Mouse (Mus musculus): ENCODE measurements around the gene Olfr222. TPM values are rescaled to one million over a fixed set of nuclear protein-coding genes. Genes with fewer than 3 reads are reported as not detected.
A peak's percentile ranks its signal among the peaks of the same experiment; 100 is the strongest.

Gene Olfr222
- total and polyA plus RNA-seq, 2 experiments from 2014 or later: not detected

DNA sequence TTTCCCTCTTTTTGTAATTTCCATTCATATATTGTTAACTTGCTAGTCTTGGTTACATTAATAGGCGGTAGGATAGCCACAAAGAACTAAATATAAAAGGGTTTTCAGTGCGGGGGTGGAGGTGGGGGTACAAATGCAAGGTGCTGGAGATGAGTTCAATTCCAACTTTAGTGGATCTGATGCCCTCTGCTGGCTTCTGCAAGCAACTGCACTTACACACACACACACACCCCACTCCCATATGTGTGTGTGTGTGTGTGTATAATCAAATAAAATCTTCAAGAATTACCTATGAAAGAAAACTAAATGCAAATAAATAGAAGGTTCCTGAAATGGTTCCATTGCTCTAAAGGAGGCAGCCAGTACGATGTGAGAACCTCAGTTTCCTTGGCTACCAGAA is 6.7 kb downstream of the Olfr222 start:
- Histone ChIP-seq H3K4me2 (ENCODE audit: low read depth) (no peak overlapping the region), H3K9ac (no peak overlapping the region), H3K9me3 (ENCODE audit: low read length) (no peaks in the 10 kb centered on the region), H3K27ac (ENCODE audit: low read depth, low read length) (no peak overlapping the region), H3K27me3 (ENCODE audit: insufficient read depth, low read length) (no peaks in the 10 kb centered on the region), H3K4me3 (ENCODE audit: low read depth, low read length) (no peak overlapping the region), H3K4me1 (ENCODE audit: insufficient read depth) (no peaks in the 10 kb centered on the region), H3K36me3 (ENCODE audit: insufficient read depth) (no peaks in the 10 kb centered on the region)
- 55% methylated on average over 3 of the region's 3 CpGs for WGBS
- DNase-seq: peak; percentile 11
- ATAC-seq: no peak
- peak; percentile 58 for TF ChIP-seq CTCF (IDR thresholded peaks at IDR 0.05; ENCODE audit: low read depth)

DNA sequence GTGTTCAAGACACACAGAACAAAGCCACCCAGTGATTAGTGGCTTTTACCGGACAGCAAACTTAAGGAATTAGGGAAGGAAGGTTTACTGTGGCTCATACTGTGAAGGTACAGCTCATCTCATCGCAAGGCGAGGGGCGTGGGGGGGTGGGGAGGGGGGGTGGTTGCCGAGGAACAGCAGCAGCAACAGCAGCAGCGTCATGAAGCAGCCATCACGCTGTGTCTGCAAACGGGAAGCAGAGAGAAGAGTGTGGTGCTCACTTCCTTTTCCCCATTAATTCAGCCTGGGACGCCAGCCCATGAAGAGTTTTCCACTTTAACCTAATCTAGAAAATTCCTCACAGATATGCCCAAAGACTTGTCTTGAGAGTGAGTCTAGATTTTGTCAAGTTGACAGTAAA is 13.2 kb downstream of the Olfr222 start:
- Histone ChIP-seq H3K27ac (ENCODE audit: low read depth, low read length) (no peak overlapping the region), H3K4me3 (ENCODE audit: low read depth, low read length) (no peak overlapping the region), H3K4me2 (ENCODE audit: low read depth) (no peak overlapping the region), H3K9me3 (ENCODE audit: low read length) (no peaks in the 10 kb centered on the region), H3K4me1 (ENCODE audit: insufficient read depth) (no peaks in the 10 kb centered on the region), H3K36me3 (ENCODE audit: insufficient read depth) (no peaks in the 10 kb centered on the region), H3K9ac (no peak overlapping the region), H3K27me3 (ENCODE audit: insufficient read depth, low read length) (no peaks in the 10 kb centered on the region)
- 69% methylated on average over 9 of the region's 9 CpGs for WGBS
- TF ChIP-seq CTCF (IDR thresholded peaks at IDR 0.05; ENCODE audit: low read depth): no peak
- no peak for DNase-seq
- no peak for ATAC-seq

DNA sequence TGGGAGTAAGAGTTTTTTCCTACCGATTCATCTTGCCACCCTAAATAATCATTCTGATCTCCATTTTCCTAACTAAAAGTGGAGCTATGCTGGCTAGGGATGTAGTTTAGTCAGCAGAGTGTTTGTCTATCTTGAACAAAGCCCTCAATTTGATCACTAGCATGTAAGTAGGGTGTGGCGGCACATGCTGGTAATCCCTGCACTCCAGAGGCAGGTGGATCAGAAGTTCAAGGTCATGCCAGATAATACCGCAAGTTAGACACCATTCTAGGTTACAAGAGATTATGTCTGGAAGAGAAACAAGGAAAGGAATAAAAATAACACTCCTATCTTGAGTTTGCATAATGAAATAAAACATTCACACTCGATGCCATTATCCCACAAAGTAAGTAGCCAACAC is 13.7 kb downstream of the Olfr222 start:
- no peak overlapping the region for H3K4me2 ChIP-seq (ENCODE audit: low read depth)
- H3K9ac ChIP-seq: no peak overlapping the region
- H3K4me3 ChIP-seq (ENCODE audit: low read depth, low read length): no peak overlapping the region
- no peak for DNase-seq
- H3K27ac ChIP-seq (ENCODE audit: low read depth, low read length): no peak overlapping the region
- H3K4me1 ChIP-seq (ENCODE audit: insufficient read depth): no peaks in the 10 kb centered on the region
- WGBS: 91% methylated on average over 4 of the region's 4 CpGs
- H3K9me3 ChIP-seq (ENCODE audit: low read length): no peaks in the 10 kb centered on the region
- H3K27me3 ChIP-seq (ENCODE audit: insufficient read depth, low read length): no peaks in the 10 kb centered on the region
- H3K36me3 ChIP-seq (ENCODE audit: insufficient read depth): no peaks in the 10 kb centered on the region
- no peak for TF ChIP-seq CTCF (IDR thresholded peaks at IDR 0.05; ENCODE audit: low read depth)
- no peak for ATAC-seq

DNA sequence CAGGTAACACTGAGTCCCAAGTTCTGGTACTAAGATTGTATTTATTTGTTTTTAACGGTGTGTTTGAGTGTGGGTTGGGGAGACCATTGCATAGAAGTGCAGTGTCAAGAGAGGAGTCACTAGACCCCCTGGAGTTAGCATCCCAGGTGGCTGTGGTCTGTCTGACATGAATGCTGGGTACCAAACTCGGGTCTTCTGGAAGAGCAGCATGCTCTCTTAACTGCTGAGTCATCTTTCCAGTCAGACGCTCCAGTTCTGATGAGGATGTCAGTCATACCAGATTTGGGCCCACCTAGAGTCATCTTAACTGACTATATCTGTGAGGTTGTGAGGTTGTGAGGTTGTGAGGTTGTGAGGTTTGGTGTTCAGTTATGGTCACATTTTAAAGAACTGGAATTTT is 15.1 kb downstream of the Olfr222 start:
- Histone ChIP-seq H3K27ac (ENCODE audit: low read depth, low read length) (no peak overlapping the region), H3K36me3 (ENCODE audit: insufficient read depth) (no peaks in the 10 kb centered on the region), H3K9ac (no peak overlapping the region), H3K4me2 (ENCODE audit: low read depth) (no peak overlapping the region), H3K9me3 (ENCODE audit: low read length) (no peaks in the 10 kb centered on the region), H3K27me3 (ENCODE audit: insufficient read depth, low read length) (no peaks in the 10 kb centered on the region), H3K4me3 (ENCODE audit: low read depth, low read length) (no peak overlapping the region), H3K4me1 (ENCODE audit: insufficient read depth) (no peaks in the 10 kb centered on the region)
- no peak for DNase-seq
- no peak for ATAC-seq
- 71% methylated on average over 3 of the region's 3 CpGs for WGBS
- TF ChIP-seq CTCF (IDR thresholded peaks at IDR 0.05; ENCODE audit: low read depth): no peak

DNA sequence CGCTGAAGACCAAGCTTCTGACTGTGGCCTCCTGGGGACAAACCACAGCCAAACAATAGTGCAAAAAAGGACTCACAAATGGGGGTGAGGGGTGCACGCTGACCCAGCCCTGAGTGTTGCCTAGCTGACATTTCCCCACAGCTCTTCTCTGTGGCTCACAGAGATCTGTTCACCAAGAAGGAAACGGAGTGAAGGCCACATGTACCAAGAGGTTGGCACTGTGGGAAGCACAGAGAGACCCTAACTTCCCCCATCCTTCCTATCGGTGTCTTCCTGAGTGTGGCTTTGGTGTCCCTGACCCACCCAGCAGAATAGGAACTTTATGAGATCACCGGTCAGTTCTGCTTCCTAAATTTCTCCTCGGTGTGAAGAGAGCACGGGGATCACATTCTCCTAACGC is 21.5 kb downstream of the Olfr222 start:
- 76% methylated on average over 8 of the region's 8 CpGs for WGBS
- Histone ChIP-seq H3K27ac (ENCODE audit: low read depth, low read length) (no peak overlapping the region), H3K4me3 (ENCODE audit: low read depth, low read length) (no peak overlapping the region), H3K36me3 (ENCODE audit: insufficient read depth) (no peaks in the 10 kb centered on the region), H3K9me3 (ENCODE audit: low read length) (no peaks in the 10 kb centered on the region), H3K4me1 (ENCODE audit: insufficient read depth) (no peaks in the 10 kb centered on the region), H3K27me3 (ENCODE audit: insufficient read depth, low read length) (no peaks in the 10 kb centered on the region), H3K9ac (no peak overlapping the region), H3K4me2 (ENCODE audit: low read depth) (no peak overlapping the region)
- DNase-seq (no peak), ATAC-seq (no peak)
- no peak for TF ChIP-seq CTCF (IDR thresholded peaks at IDR 0.05; ENCODE audit: low read depth)

DNA sequence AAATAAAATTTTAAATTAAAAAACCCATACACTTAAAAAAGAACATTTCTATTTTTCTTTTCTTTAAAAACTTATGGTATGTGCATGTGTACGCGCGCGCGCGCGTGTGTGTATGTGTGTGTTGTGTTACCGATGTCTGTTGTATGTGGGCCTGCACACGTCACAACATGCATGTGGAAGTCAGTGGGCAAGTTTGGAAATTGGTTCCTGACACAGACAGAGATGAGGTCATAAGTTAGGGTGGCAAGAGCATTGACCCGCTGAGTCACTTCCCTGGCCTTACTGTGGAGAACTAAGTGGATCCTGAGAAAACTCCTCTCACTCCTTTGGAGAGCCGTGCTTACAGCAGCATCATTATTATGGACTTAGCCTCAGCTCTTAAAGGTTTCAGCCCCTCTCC is 21.9 kb downstream of the Olfr222 start:
- Histone ChIP-seq H3K27me3 (ENCODE audit: insufficient read depth, low read length) (no peaks in the 10 kb centered on the region), H3K36me3 (ENCODE audit: insufficient read depth) (no peaks in the 10 kb centered on the region), H3K27ac (ENCODE audit: low read depth, low read length) (no peak overlapping the region), H3K4me3 (ENCODE audit: low read depth, low read length) (no peak overlapping the region), H3K4me2 (ENCODE audit: low read depth) (no peak overlapping the region), H3K4me1 (ENCODE audit: insufficient read depth) (no peaks in the 10 kb centered on the region), H3K9ac (no peak overlapping the region), H3K9me3 (ENCODE audit: low read length) (no peaks in the 10 kb centered on the region)
- no peak for DNase-seq
- ATAC-seq: no peak
- TF ChIP-seq CTCF (IDR thresholded peaks at IDR 0.05; ENCODE audit: low read depth): no peak
- WGBS: 92% methylated on average over 11 of the region's 11 CpGs

DNA sequence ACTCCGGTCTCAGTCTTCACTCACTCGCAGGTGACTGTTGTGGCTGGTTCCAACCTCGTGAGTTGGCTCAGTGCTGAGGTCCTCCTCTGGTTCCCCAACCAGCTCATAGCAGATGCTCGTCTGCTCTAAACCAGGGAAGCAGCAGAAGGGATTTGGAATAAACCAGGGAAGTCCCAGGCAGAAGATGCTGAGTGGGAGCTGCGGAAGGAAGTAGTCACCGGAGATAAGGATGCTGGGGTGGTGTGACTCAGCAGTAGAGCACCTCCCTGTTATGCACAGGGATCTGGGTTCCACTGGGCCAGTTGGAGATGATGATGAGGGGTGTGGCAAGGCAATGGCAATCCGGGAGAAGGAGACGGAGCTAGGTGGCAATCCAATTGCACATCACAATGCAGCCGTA is 32.0 kb downstream of the Olfr222 start:
- Histone ChIP-seq H3K4me2 (ENCODE audit: low read depth) (no peak overlapping the region), H3K4me1 (ENCODE audit: insufficient read depth) (no peaks in the 10 kb centered on the region), H3K4me3 (ENCODE audit: low read depth, low read length) (no peak overlapping the region), H3K27me3 (ENCODE audit: insufficient read depth, low read length) (no peaks in the 10 kb centered on the region), H3K36me3 (ENCODE audit: insufficient read depth) (no peaks in the 10 kb centered on the region), H3K9ac (no peak overlapping the region), H3K9me3 (ENCODE audit: low read length) (no peaks in the 10 kb centered on the region), H3K27ac (ENCODE audit: low read depth, low read length) (no peak overlapping the region)
- WGBS: 91% methylated on average over 9 of the region's 9 CpGs
- TF ChIP-seq CTCF (IDR thresholded peaks at IDR 0.05; ENCODE audit: low read depth): no peak
- DNase-seq (no peak), ATAC-seq (no peak)

DNA sequence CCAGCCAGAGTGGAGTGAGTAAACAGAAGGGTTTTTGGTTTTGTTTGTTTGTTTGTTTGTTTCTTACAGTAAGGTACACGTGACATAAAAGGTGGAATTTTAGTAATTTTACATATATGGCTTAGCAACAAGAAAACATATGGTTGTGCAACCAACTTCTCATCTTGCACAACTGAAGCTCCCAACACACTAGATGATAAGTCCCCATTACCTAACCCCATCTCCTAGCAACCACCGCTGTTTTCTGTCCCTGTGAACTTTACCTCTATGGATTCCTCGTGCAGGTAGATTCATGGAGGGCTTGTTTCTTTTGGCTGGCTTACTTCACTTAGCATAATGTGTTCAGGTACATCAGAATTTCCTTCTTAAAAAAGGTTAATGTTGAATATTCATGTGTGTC is 32.7 kb downstream of the Olfr222 start:
- Histone ChIP-seq H3K36me3 (ENCODE audit: insufficient read depth) (no peaks in the 10 kb centered on the region), H3K27me3 (ENCODE audit: insufficient read depth, low read length) (no peaks in the 10 kb centered on the region), H3K27ac (ENCODE audit: low read depth, low read length) (no peak overlapping the region), H3K4me2 (ENCODE audit: low read depth) (no peak overlapping the region), H3K4me1 (ENCODE audit: insufficient read depth) (no peaks in the 10 kb centered on the region), H3K4me3 (ENCODE audit: low read depth, low read length) (no peak overlapping the region), H3K9ac (no peak overlapping the region), H3K9me3 (ENCODE audit: low read length) (no peaks in the 10 kb centered on the region)
- DNase-seq (no peak), ATAC-seq (no peak)
- 91% methylated on average over 3 of the region's 3 CpGs for WGBS
- no peak for TF ChIP-seq CTCF (IDR thresholded peaks at IDR 0.05; ENCODE audit: low read depth)

Measured in forebrain, postnatal 0 days (tissue).